Mouse (Mus musculus): ENCODE results near the gene Narfl.

DNA sequence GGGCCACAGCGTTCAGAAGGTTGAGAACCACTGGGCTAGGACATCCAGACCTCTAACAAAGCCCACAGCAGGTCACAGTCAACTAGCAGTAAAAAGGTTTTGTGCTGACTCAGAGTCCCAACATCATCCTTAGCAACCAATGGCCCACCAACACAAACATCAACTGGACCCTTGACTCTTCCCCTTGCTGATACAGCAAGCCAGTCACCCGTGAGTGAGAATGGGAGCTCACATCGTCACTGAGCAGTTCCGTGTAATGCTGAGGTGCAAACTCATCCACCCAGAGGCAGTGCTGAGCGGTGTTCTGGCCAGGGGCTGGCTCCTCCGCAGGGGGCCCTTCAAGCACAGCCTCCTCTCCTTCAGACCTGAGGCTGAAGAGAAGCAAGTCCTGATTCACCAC, 48.3 kb upstream of the Narfl start:
- TF ChIP-seq CTCF (IDR thresholded peaks at IDR 0.05; ENCODE audit: borderline replicate concordance, insufficient read depth, low read depth, low read length) (no peak), POLR2A (IDR thresholded peaks at IDR 0.05; ENCODE audit: borderline replicate concordance, insufficient read depth, low read length) (no peak)

Data from cerebellum, adult 2 months (tissue).